ENCODE assay signal across 8 mouse cellular contexts in the genomic region with DNA sequence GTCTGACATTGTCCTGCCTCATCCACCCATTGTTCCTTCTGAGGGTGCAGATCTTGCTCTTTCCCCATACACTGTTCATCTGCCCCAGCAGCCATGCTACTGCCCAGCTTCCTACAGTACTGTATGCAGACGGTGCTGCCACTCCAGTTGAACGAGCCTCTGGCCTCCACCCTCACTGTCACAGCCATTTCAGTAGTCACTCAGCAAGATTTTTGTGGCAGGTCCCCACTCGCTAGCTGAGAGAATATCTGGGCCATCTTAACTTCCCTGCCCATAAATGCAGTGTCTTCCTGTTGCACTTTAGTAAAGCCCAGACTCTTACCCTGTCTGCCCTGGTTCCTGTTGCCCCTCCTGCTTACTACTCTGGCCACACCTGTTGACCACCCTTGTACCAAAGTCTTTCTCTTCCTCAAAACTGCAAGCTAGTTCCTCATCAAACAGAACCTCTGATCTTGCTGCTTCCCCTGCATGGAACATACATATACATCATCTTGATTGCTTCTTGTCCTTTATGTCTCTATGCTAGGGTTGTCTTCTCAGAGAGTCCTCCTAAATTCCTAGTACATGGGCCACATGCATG. TPM values are rescaled to one million over a fixed set of nuclear protein-coding genes. Genes with fewer than 3 reads are reported as not detected.
DNase-seq lines count a peak whose midpoint lies in the region; ATAC-seq and TF ChIP-seq lines count a peak whose summit lies in the region.

No protein-coding gene starts in this region.

- intact Hi-C loops in left cerebral cortex, postnatal 10 days (cut with DNase I), result no loop called here

- peaks cover 22% of the 10 kb centered on the region for H3K4me1 ChIP-seq in heart, embryonic 12.5 days (replicated peaks)
- peaks cover 50% of the 10 kb centered on the region for H3K4me1 ChIP-seq in G1E (ENCODE audit: insufficient read depth, low read depth, low read length)
- H3K4me1 ChIP-seq in midbrain, postnatal 0 days (ENCODE audit: insufficient read depth, low read length), result peaks cover 14% of the 10 kb centered on the region; the same call in 1 of the 2 replicates

- H3K9ac ChIP-seq in heart, embryonic 12.5 days, result peak overlapping the region; percentile 86
- no peak overlapping the region for H3K9ac ChIP-seq in midbrain, postnatal 0 days (replicated peaks; ENCODE audit: low read length, poor library complexity, severe bottlenecking)

- H3K4me2 ChIP-seq in heart, embryonic 12.5 days, result peak overlapping the region; percentile 83
- H3K4me2 ChIP-seq in midbrain, postnatal 0 days (ENCODE audit: low read depth, low read length, poor library complexity, severe bottlenecking), result 0 out of 2 replicates have a peak overlapping the region, but pooled peaks have one; percentile 55

- no peak overlapping the region for H3K27ac ChIP-seq in heart, embryonic 12.5 days (ENCODE audit: poor library complexity, severe bottlenecking)
- H3K27ac ChIP-seq in midbrain, postnatal 0 days (ENCODE audit: low read depth, low read length), result no peak overlapping the region; the same call in 1 of the 2 replicates

- H3K4me3 ChIP-seq in heart, embryonic 12.5 days, result peak overlapping the region; percentile 91; the same call in 1 of the 2 replicates
- H3K4me3 ChIP-seq in G1E (ENCODE audit: low read depth, low read length), result peak overlapping the region; percentile 98
- no peak overlapping the region for H3K4me3 ChIP-seq in midbrain, postnatal 0 days (ENCODE audit: low read depth, low read length)

- no peaks in the 10 kb centered on the region for H3K9me3 ChIP-seq in heart, embryonic 12.5 days (replicated peaks)
- H3K9me3 ChIP-seq in G1E (replicated peaks), result no peaks in the 10 kb centered on the region
- no peaks in the 10 kb centered on the region for H3K9me3 ChIP-seq in midbrain, postnatal 0 days (ENCODE audit: low read length)

- peaks cover 37% of the 10 kb centered on the region for H3K36me3 ChIP-seq in heart, embryonic 12.5 days
- H3K36me3 ChIP-seq in G1E (replicated peaks), result peaks cover 58% of the 10 kb centered on the region
- H3K36me3 ChIP-seq in midbrain, postnatal 0 days (ENCODE audit: insufficient read depth, low read length), result peaks cover 29% of the 10 kb centered on the region

- no peaks in the 10 kb centered on the region for H3K27me3 ChIP-seq in heart, embryonic 12.5 days (replicated peaks)
- H3K27me3 ChIP-seq in G1E (ENCODE audit: insufficient read depth, low read length), result no peaks in the 10 kb centered on the region
- no peaks in the 10 kb centered on the region for H3K27me3 ChIP-seq in midbrain, postnatal 0 days (ENCODE audit: insufficient read depth, low read length)

- no peak for DNase-seq in heart, adult 18-20 months
- DNase-seq in G1E (ENCODE audit: low spot score), result peak; percentile 34
- DNase-seq in induced T-regulatory cell, adult 2 months (ENCODE audit: low read depth), result peak; percentile 38
- no peak for DNase-seq in midbrain, postnatal 0 days (ENCODE audit: low spot score)
- DNase-seq in adrenal gland, adult 2 months, result no peak
- DNase-seq in layer of hippocampus, adult 9-10 months (ENCODE audit: low spot score), result no peak
- no peak for DNase-seq in left cerebral cortex, postnatal 10 days (ENCODE audit: extremely low spot score in 1 of 2, low spot score in 2 of 2)

- ATAC-seq in heart, embryonic 12.5 days (ENCODE audit: insufficient number of reproducible peaks, low FRiP score), result no peak
- ATAC-seq in G1E (ENCODE audit: extremely low read depth, insufficient number of reproducible peaks, low FRiP score, poor library complexity, severe bottlenecking), result peak; percentile 25; the same call in 1 of the 2 replicates
- no peak for ATAC-seq in midbrain, postnatal 0 days (ENCODE audit: low FRiP score)

- 61% methylated on average over 3 of the region's 3 CpGs for WGBS in heart, embryonic 12.5 days
- 93% methylated on average over 3 of the region's 3 CpGs for whole genome bisulfite sequencing in midbrain, postnatal 0 days

- no peak for TF ChIP-seq CTCF in G1E (IDR thresholded peaks at IDR 0.05; ENCODE audit: low read depth, low read length)
- no peak for TF ChIP-seq CTCF in midbrain, postnatal 0 days (IDR thresholded peaks at IDR 0.05)

RNA-seq across cellular contexts. Expression of a gene that starts 1.6 kb away (rescaled TPM):
- 87.0 and 88.0 TPM in 2 replicates for polyA plus RNA-seq in heart, embryonic 12.5 days (2016; fragmentation: Nextera tagmentation; extraction: Ambion mirVana)
- total RNA-seq in heart, adult 18-20 months (2021), result 10 to 100 TPM; 29.3 to 31.6 TPM
- total RNA-seq in G1E (2014; fragmentation: Nextera tagmentation), result 36.4 and 39.3 TPM in 2 replicates
- total RNA-seq in G1E (2017), result 89.5 and 107 TPM in 2 replicates
- polyA plus RNA-seq in G1E (2012), result 155 and 158 TPM in 2 replicates
- 82.2 and 90.8 TPM in 2 replicates for total RNA-seq in midbrain, postnatal 0 days (2014; rRNA removed)
- 135 and 143 TPM in 2 replicates for polyA plus RNA-seq in midbrain, postnatal 0 days (2015; fragmentation: Nextera tagmentation; extraction: Ambion mirVana)
- 10 to 100 TPM; 66.6 to 79.3 TPM for total RNA-seq in adrenal gland, adult 2 months (2021)
- 45.7 and 58.2 TPM in 2 replicates for polyA plus RNA-seq in adrenal gland, adult 2 months (2012; rRNA removed)
- 10 to 100 TPM; 86.9 to 89.1 TPM for total RNA-seq in left cerebral cortex, postnatal 10 days (2021)

RNA-seq across cellular contexts. Expression of a gene that starts 13.7 kb away (rescaled TPM):
- polyA plus RNA-seq in heart, embryonic 12.5 days (2016; fragmentation: Nextera tagmentation; extraction: Ambion mirVana), result 738 and 761 TPM in 2 replicates
- 1,000 to 10,000 TPM in 1 of 2 experiments, 100 to 1,000 TPM in 1; 827 to 1,050 TPM for total RNA-seq in heart, adult 18-20 months (2021)
- total RNA-seq in G1E (2014; fragmentation: Nextera tagmentation) (1.6 and 1.8 TPM in 2 replicates), G1E (2017) (0.22 TPM in 1 of 2 replicates, not detected in the other)
- 1.5 and 2.6 TPM in 2 replicates for polyA plus RNA-seq in G1E (2012)
- not detected in 2 replicates for total RNA-seq in midbrain, postnatal 0 days (2014; rRNA removed)
- polyA plus RNA-seq in midbrain, postnatal 0 days (2015; fragmentation: Nextera tagmentation; extraction: Ambion mirVana), result 2.9 and 3.8 TPM in 2 replicates
- total RNA-seq in adrenal gland, adult 2 months (2021), result not detected
- polyA plus RNA-seq in adrenal gland, adult 2 months (2012; rRNA removed), result not detected in 2 replicates
- 1 to 10 TPM; 6.3 to 7.7 TPM for total RNA-seq in left cerebral cortex, postnatal 10 days (2021)

RNA-seq across cellular contexts. Expression of a gene that starts 27.7 kb away (rescaled TPM):
- polyA plus RNA-seq in heart, embryonic 12.5 days (2016; fragmentation: Nextera tagmentation; extraction: Ambion mirVana), result 32.2 and 33.8 TPM in 2 replicates
- 10 to 100 TPM; 58.9 to 59.4 TPM for total RNA-seq in heart, adult 18-20 months (2021)
- 6.8 and 7.2 TPM in 2 replicates for total RNA-seq in G1E (2014; fragmentation: Nextera tagmentation)
- total RNA-seq in G1E (2017), result 7.9 and 8.2 TPM in 2 replicates
- polyA plus RNA-seq in G1E (2012), result 8.7 and 8.9 TPM in 2 replicates
- 53.9 and 56.2 TPM in 2 replicates for total RNA-seq in midbrain, postnatal 0 days (2014; rRNA removed)
- polyA plus RNA-seq in midbrain, postnatal 0 days (2015; fragmentation: Nextera tagmentation; extraction: Ambion mirVana), result 34.2 and 35.0 TPM in 2 replicates
- 10 to 100 TPM; 63.8 to 65.2 TPM for total RNA-seq in adrenal gland, adult 2 months (2021)
- 30.6 and 34.0 TPM in 2 replicates for polyA plus RNA-seq in adrenal gland, adult 2 months (2012; rRNA removed)
- 10 to 100 TPM; 49.2 to 55.0 TPM for total RNA-seq in left cerebral cortex, postnatal 10 days (2021)

RNA-seq across cellular contexts. Expression of a gene that starts 48.0 kb away (rescaled TPM):
- polyA plus RNA-seq in heart, embryonic 12.5 days (2016; fragmentation: Nextera tagmentation; extraction: Ambion mirVana), result 8.4 and 9.0 TPM in 2 replicates
- 1 to 10 TPM; 1.7 to 3.3 TPM for total RNA-seq in heart, adult 18-20 months (2021)
- total RNA-seq in G1E (2014; fragmentation: Nextera tagmentation), result 32.1 and 38.3 TPM in 2 replicates
- 15.4 and 16.6 TPM in 2 replicates for total RNA-seq in G1E (2017)
- 38.2 and 48.7 TPM in 2 replicates for polyA plus RNA-seq in G1E (2012)
- 6.6 and 10.7 TPM in 2 replicates for total RNA-seq in midbrain, postnatal 0 days (2014; rRNA removed)
- 5.7 and 6.2 TPM in 2 replicates for polyA plus RNA-seq in midbrain, postnatal 0 days (2015; fragmentation: Nextera tagmentation; extraction: Ambion mirVana)
- 1 to 10 TPM; 5.6 to 7.6 TPM for total RNA-seq in adrenal gland, adult 2 months (2021)
- polyA plus RNA-seq in adrenal gland, adult 2 months (2012; rRNA removed), result 28.5 and 28.7 TPM in 2 replicates
- total RNA-seq in left cerebral cortex, postnatal 10 days (2021), result 1 to 10 TPM; 8.5 to 8.7 TPM

Comparison
In these comparisons a context has a peak if more than half of its experiments do, and no peak if none do; other contexts are left out.
1. DNase-seq: peak in G1E (single experiment) and induced T-regulatory cell, adult 2 months (single experiment); none in heart, adult 18-20 months (0 of 2), midbrain, postnatal 0 days (single experiment), adrenal gland, adult 2 months (single experiment), layer of hippocampus, adult 9-10 months (single experiment) and left cerebral cortex, postnatal 10 days (0 of 2).
2. RNA of a gene that starts 13.7 kb away (total RNA-seq): 827 to 1,050 TPM in heart, adult 18-20 months; 6.3 to 7.7 TPM in left cerebral cortex, postnatal 10 days, 0.22 to 1.8 TPM in G1E, not detected in adrenal gland, adult 2 months and not detected in midbrain, postnatal 0 days; every median in the first group is over 10 times any median in the second.